Mouse (Mus musculus): ENCODE results near the gene Igfals. TPM values are rescaled to one million over a fixed set of nuclear protein-coding genes. Genes with fewer than 3 reads are reported as not detected.

The Igfals gene
- 0.93 and 1.1 TPM in 2 replicates for polyA plus RNA-seq (2014; fragmentation: Nextera tagmentation; extraction: Ambion mirVana)

DNA sequence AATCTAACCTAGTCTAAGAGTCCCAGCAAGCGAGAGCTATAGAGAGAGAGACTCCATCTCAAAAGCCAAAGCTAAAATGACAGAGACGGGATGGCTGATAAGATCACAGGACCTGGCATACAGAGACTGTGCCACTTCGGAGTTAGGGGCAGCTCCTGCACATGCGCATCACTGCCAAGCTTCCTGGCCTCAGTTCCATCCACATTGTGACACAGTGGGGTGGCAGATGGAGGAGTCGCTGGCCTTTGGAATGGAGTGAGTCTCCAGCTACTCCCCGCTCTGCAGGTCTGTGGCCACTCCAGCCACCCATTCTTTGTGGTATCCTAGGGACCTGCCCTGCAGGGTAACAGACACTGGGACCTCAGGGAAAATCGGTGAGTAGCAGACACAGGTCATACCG, at the start of gene Igfals:
Gene Igfals, plus strand, starts transcription at position 222 of the 400 bp plus-strand sequence.
- Histone ChIP-seq H3K4me2 (no peak within 1 kb of the TSS), H3K27me3 (ENCODE audit: insufficient read depth, low read length) (no peaks in the 10 kb centered on the region), H3K9me3 (ENCODE audit: low read depth, low read length) (no peaks in the 10 kb centered on the region), H3K4me1 (ENCODE audit: insufficient read depth) (no peaks in the 10 kb centered on the region), H3K36me3 (ENCODE audit: insufficient read depth) (peaks cover 15% of the 10 kb centered on the region; the same call in 1 of the 2 replicates), H3K27ac (ENCODE audit: low read depth) (no peak within 1 kb of the TSS), H3K9ac (no peak within 1 kb of the TSS), H3K4me3 (ENCODE audit: low read depth, low read length) (no peak within 1 kb of the TSS)
- ATAC-seq (ENCODE audit: insufficient read depth) (no peak), DNase-seq (no peak)
- TF ChIP-seq CTCF (IDR thresholded peaks at IDR 0.05; ENCODE audit: low read depth) = no peak
- 88% methylated on average over 8 of the region's 8 CpGs for WGBS

DNA sequence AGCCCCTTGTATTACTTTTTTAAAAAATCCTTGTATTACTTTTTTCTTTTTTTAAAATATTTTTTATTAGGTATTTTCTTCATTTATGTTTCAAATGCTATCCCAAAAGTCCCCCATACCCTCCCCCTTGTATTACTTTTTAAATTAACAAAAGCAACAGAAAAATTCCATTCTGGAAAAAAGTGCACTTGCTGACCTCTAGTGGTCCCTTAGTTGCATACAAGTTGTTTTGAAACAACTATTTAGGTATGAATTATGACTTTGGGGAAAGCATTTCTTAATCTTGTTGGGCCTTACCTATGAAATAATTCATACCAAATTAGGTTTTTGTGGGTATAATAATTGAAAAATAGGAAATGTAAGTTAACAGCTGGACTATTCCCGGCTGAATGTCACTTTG, 48.3 kb upstream of the Igfals start:
- Histone ChIP-seq H3K27ac (ENCODE audit: low read depth) (no peak overlapping the region), H3K36me3 (ENCODE audit: insufficient read depth) (no peaks in the 10 kb centered on the region), H3K4me1 (ENCODE audit: insufficient read depth) (no peaks in the 10 kb centered on the region), H3K9ac (no peak overlapping the region), H3K4me2 (no peak overlapping the region), H3K27me3 (ENCODE audit: insufficient read depth, low read length) (no peaks in the 10 kb centered on the region), H3K4me3 (ENCODE audit: low read depth, low read length) (no peak overlapping the region), H3K9me3 (ENCODE audit: low read depth, low read length) (no peaks in the 10 kb centered on the region)
- DNase-seq (peak; percentile 70), ATAC-seq (ENCODE audit: insufficient read depth) (no peak)
- TF ChIP-seq CTCF (IDR thresholded peaks at IDR 0.05; ENCODE audit: low read depth) = peak; percentile 48; the same call in 1 of the 2 replicates
- 30% methylated on average over 1 of the region's 1 CpGs for WGBS

DNA sequence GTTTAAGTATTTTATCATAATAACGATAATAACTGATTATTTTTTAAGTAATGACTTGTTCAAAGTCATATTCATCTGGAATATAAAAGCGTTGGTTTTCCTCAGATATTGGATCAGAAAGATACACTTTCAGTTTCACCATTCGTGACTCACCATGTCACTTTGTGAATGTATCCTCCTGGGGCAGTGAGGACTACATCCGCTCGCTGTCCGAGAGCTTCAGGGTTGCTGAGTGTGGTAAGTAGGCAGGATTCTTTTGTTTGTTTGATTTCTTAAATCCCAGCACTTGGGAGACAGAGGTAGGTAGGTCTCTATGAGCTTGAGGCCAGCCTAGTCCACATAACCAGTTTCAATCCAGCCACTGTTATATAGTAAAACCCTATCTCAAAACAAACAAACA, 47.6 kb upstream of the Igfals start:
- no peaks in the 10 kb centered on the region for H3K4me1 ChIP-seq (ENCODE audit: insufficient read depth)
- no peak for DNase-seq

GRCm38 (mm10) chr17:24819469-24819868, 46.3 kb upstream of the Igfals start:
- Histone ChIP-seq H3K4me1 (ENCODE audit: insufficient read depth) (no peaks in the 10 kb centered on the region), H3K9ac (no peak overlapping the region), H3K36me3 (ENCODE audit: insufficient read depth) (no peaks in the 10 kb centered on the region), H3K27me3 (ENCODE audit: insufficient read depth, low read length) (no peaks in the 10 kb centered on the region), H3K9me3 (ENCODE audit: low read depth, low read length) (no peaks in the 10 kb centered on the region), H3K4me2 (no peak overlapping the region), H3K4me3 (ENCODE audit: low read depth, low read length) (no peak overlapping the region), H3K27ac (ENCODE audit: low read depth) (no peak overlapping the region)
- no peak for TF ChIP-seq CTCF (IDR thresholded peaks at IDR 0.05; ENCODE audit: low read depth)
- WGBS = 56% methylated on average over 2 of the region's 2 CpGs
- ATAC-seq (ENCODE audit: insufficient read depth) = no peak
- no peak for DNase-seq

More for the DNA sequence above, 47.6 kb upstream of the Igfals start:
- Histone ChIP-seq H3K9ac (no peak overlapping the region), H3K36me3 (ENCODE audit: insufficient read depth) (no peaks in the 10 kb centered on the region), H3K27me3 (ENCODE audit: insufficient read depth, low read length) (no peaks in the 10 kb centered on the region), H3K9me3 (ENCODE audit: low read depth, low read length) (no peaks in the 10 kb centered on the region), H3K4me2 (no peak overlapping the region), H3K4me3 (ENCODE audit: low read depth, low read length) (no peak overlapping the region), H3K27ac (ENCODE audit: low read depth) (no peak overlapping the region)
- ATAC-seq (ENCODE audit: insufficient read depth) = no peak
- WGBS = 49% methylated on average over 6 of the region's 6 CpGs
- no peak for TF ChIP-seq CTCF (IDR thresholded peaks at IDR 0.05; ENCODE audit: low read depth)

DNA sequence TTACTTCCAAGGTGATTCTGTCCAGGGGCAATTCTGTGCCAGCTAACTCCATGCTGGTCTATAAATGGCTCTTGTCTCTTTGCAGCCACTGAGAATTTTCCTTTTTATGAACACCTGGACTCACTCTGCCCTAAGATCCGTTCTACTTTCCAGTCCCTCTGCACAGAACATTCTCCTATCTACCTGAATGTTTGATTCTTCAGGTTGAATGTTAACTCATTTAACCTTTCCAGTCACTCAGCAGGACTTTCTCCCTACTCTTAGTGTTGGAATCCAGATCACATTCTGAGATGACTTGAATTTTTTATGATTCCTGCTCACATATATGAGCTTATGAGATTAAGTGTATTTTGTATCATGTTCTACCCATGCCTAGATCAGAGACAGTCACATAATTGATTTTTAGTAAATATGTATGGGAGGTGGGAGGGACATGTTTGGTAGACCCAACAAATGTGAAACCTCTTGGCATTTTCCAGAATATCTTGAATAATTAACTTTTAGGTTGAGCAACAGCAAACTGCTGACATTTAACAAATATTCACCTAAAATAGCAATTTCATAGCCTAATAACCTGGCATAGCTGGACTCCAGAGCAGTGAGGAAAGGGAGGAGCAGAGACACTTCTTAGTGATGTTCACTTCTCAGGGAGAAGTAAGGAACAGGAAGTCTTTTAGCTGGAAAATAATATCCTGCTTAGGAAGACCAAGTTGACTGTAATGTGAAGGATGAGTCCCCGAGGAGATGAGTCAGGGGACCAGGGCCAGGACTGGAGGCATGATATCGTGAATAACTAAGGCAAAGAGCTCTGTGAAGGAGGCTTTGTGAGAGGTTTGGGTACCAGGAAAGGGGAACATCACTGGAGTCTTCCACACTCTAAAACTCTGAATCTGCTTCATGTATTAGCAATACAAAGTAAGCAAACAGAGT, 44.2 kb upstream of the Igfals start:
- H3K4me3 ChIP-seq (ENCODE audit: low read depth, low read length) = no peak overlapping the region
- no peak for DNase-seq
- H3K36me3 ChIP-seq (ENCODE audit: insufficient read depth) = no peaks in the 10 kb centered on the region
- H3K27ac ChIP-seq (ENCODE audit: low read depth) = no peak overlapping the region
- H3K9me3 ChIP-seq (ENCODE audit: low read depth, low read length) = no peaks in the 10 kb centered on the region
- no peak overlapping the region for H3K4me2 ChIP-seq
- ATAC-seq (ENCODE audit: insufficient read depth) = no peak
- TF ChIP-seq CTCF (IDR thresholded peaks at IDR 0.05; ENCODE audit: low read depth) = no peak
- H3K9ac ChIP-seq = no peak overlapping the region
- H3K4me1 ChIP-seq (ENCODE audit: insufficient read depth) = no peaks in the 10 kb centered on the region
- WGBS = 43% methylated on average over 3 of the region's 3 CpGs
- H3K27me3 ChIP-seq (ENCODE audit: insufficient read depth, low read length) = no peaks in the 10 kb centered on the region

DNA sequence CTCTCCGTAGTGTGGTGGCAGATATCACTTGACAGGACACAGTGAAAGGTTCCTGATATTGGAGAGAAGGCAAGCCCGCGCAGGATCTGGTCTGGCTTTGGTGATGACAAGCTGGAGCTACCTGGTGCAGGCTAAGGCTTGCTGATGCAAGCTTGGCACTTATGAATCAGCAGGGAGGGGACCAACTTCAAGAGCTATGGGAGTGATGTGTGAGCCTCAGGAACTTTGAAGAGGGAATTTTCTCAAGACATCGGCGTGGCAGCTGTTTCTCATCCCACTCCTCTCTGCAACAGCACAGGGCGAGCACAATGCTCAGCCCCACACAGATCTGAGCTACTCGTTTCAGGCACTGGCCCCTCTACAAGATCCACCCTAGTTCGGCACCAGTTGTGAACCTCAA, 26.0 kb upstream of the Igfals start, which contains the start of gene Hagh:
Gene Hagh, plus strand, starts transcription at position 302 of the 400 bp plus-strand sequence.
- WGBS = 59% methylated on average over 8 of the region's 8 CpGs
- H3K36me3 ChIP-seq (ENCODE audit: insufficient read depth) = no peaks in the 10 kb centered on the region
- ATAC-seq (ENCODE audit: insufficient read depth) (no peak), DNase-seq (no peak)
- no peaks in the 10 kb centered on the region for H3K4me1 ChIP-seq (ENCODE audit: insufficient read depth)
- no peak within 1 kb of the TSS for H3K9ac ChIP-seq
- H3K27me3 ChIP-seq (ENCODE audit: insufficient read depth, low read length) = no peaks in the 10 kb centered on the region
- no peaks in the 10 kb centered on the region for H3K9me3 ChIP-seq (ENCODE audit: low read depth, low read length)
- TF ChIP-seq CTCF (IDR thresholded peaks at IDR 0.05; ENCODE audit: low read depth) = no peak
- H3K4me3 ChIP-seq (ENCODE audit: low read depth, low read length) = no peak within 1 kb of the TSS
- H3K4me2 ChIP-seq = no peak within 1 kb of the TSS
- no peak within 1 kb of the TSS for H3K27ac ChIP-seq (ENCODE audit: low read depth)

DNA sequence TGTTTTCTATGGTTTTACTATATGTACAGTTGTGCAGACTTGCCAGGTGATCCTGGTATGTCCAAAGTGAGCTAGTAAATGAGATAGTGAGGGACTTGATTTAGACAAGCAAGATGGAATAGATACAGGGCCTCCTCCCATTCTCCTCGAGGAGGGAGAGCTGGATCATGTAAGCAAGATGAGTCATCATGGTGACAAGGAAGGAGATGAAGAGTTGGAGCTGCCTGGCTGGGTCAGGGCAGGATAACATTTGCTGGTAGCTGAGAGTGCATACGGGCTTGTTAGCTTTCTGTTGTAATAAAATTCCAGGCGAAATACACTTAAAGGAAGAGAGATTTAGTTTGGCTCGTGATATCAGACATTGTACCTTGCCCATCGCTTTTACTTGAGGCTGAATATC, 25.5 kb upstream of the Igfals start:
- Histone ChIP-seq H3K9me3 (ENCODE audit: low read depth, low read length) (no peaks in the 10 kb centered on the region), H3K36me3 (ENCODE audit: insufficient read depth) (no peaks in the 10 kb centered on the region), H3K4me1 (ENCODE audit: insufficient read depth) (no peaks in the 10 kb centered on the region), H3K27ac (ENCODE audit: low read depth) (no peak overlapping the region), H3K4me2 (no peak overlapping the region), H3K4me3 (ENCODE audit: low read depth, low read length) (no peak overlapping the region), H3K9ac (no peak overlapping the region), H3K27me3 (ENCODE audit: insufficient read depth, low read length) (no peaks in the 10 kb centered on the region)
- 53% methylated on average over 5 of the region's 5 CpGs for WGBS
- DNase-seq (no peak), ATAC-seq (ENCODE audit: insufficient read depth) (no peak)
- no peak for TF ChIP-seq CTCF (IDR thresholded peaks at IDR 0.05; ENCODE audit: low read depth)

All from lung, embryonic 14.5 days (tissue).